Mouse (Mus musculus): ENCODE measurements around the gene Kmt2b. TPM values are rescaled to one million over a fixed set of nuclear protein-coding genes. Genes with fewer than 3 reads are reported as not detected.

Gene Kmt2b
- total and polyA plus RNA-seq, 3 experiments = 15.6 to 48.2 TPM; not detected in 1

- Histone ChIP-seq H3K79me2 (ENCODE audit: control insufficient read depth, insufficient read depth, low read length, poor library complexity) (peaks cover 6% of the 10 kb centered on the region), H3K27me3 (ENCODE audit: control insufficient read depth in 1 of 2, insufficient read depth in 2 of 2, low read length in 2 of 2) (no peaks in the 10 kb centered on the region), H3K36me3 (ENCODE audit: control insufficient read depth in 1 of 2, insufficient read depth in 2 of 2, low read length in 2 of 2) (peaks cover 0 to 4% of the 10 kb centered on the region in 2 experiments; a peak in 2 of 4 replicates), H3K27ac (ENCODE audit: control insufficient read depth, low read depth, low read length) (no peak overlapping the region), H3K4me3 (ENCODE audit: control insufficient read depth in 1 of 2, insufficient read depth in 1 of 2, low read depth in 2 of 2, low read length in 2 of 2) (no peak overlapping the region), H3K9ac (ENCODE audit: control insufficient read depth, low read depth, low read length, poor library complexity, severe bottlenecking) (no peak overlapping the region), H3K9me3 (replicated peaks; ENCODE audit: insufficient read depth, low read length) (no peaks in the 10 kb centered on the region), H3K4me1 (ENCODE audit: control insufficient read depth in 1 of 2, insufficient read depth in 2 of 2, low read length in 2 of 2) (peaks cover 2 to 8% of the 10 kb centered on the region in 2 experiments; a peak in 1 of 4 replicates)
- DNase-seq (ENCODE audit: low read depth, low spot score) = no peak
- no peak for TF ChIP-seq POLR2AphosphoS2 (IDR thresholded peaks at IDR 0.05; ENCODE audit: low read length)
- no peak for TF ChIP-seq MXI1 (IDR thresholded peaks at IDR 0.05; ENCODE audit: low read depth, low read length)
- no peak for TF ChIP-seq EP300 (IDR thresholded peaks at IDR 0.05; ENCODE audit: low read depth in 1 of 2, low read length in 2 of 2)
- TF ChIP-seq MAFK (IDR thresholded peaks at IDR 0.05; ENCODE audit: borderline replicate concordance, low read depth, low read length) = no peak
- TF ChIP-seq ZNF384 (IDR thresholded peaks at IDR 0.05; ENCODE audit: low read depth, low read length) = no peak
- no peak for TF ChIP-seq JUND (IDR thresholded peaks at IDR 0.05; ENCODE audit: low read depth, low read length)
- no peak for TF ChIP-seq MEF2A (IDR thresholded peaks at IDR 0.05; ENCODE audit: extremely low read depth, insufficient replicate concordance, low read depth, low read length, poor library complexity, severe bottlenecking)
- no peak for TF ChIP-seq POLR2AphosphoS5 (IDR thresholded peaks at IDR 0.05; ENCODE audit: borderline replicate concordance, low read depth, low read length)
- no peak for TF ChIP-seq CTCF (IDR thresholded peaks at IDR 0.05 in 2 of 3, conservative IDR thresholded peaks at IDR 0.05 in 1 of 3; ENCODE audit: control insufficient read depth in 1 of 3, insufficient read depth in 1 of 3, low read depth in 2 of 3, low read length in 3 of 3, poor library complexity in 1 of 3, severe bottlenecking in 1 of 3)
- no peak for TF ChIP-seq TCF12 (IDR thresholded peaks at IDR 0.05; ENCODE audit: low read depth, low read length)
- TF ChIP-seq RCOR1 (IDR thresholded peaks at IDR 0.05; ENCODE audit: low read depth, low read length) = no peak
- TF ChIP-seq BHLHE40 (IDR thresholded peaks at IDR 0.05; ENCODE audit: borderline replicate concordance, low read depth, low read length) = no peak
- no peak for TF ChIP-seq KAT2A (conservative IDR thresholded peaks at IDR 0.05; ENCODE audit: low read depth, low read length)
- TF ChIP-seq UBTF (IDR thresholded peaks at IDR 0.05; ENCODE audit: borderline replicate concordance, insufficient read depth, low read depth, low read length) = no peak
- TF ChIP-seq ELF1 (IDR thresholded peaks at IDR 0.05; ENCODE audit: low read depth, low read length) = no peak
Observed at GRCm38 (mm10) chr7:30566033-30566432, 22.5 kb downstream of the Kmt2b start.

- peaks cover 2 to 10% of the 10 kb centered on the region in 2 experiments; a peak in 2 of 4 replicates for H3K4me1 ChIP-seq (ENCODE audit: control insufficient read depth in 1 of 2, insufficient read depth in 2 of 2, low read length in 2 of 2)
- no peak within 1 kb of the TSS for H3K9ac ChIP-seq (ENCODE audit: control insufficient read depth, low read depth, low read length, poor library complexity, severe bottlenecking)
- H3K27me3 ChIP-seq (ENCODE audit: control insufficient read depth in 1 of 2, insufficient read depth in 2 of 2, low read length in 2 of 2) = no peaks in the 10 kb centered on the region
- no peak within 1 kb of the TSS for H3K27ac ChIP-seq (ENCODE audit: control insufficient read depth, low read depth, low read length)
- DNase-seq (ENCODE audit: low read depth, low spot score) = no peak
- TF ChIP-seq POLR2AphosphoS5 (IDR thresholded peaks at IDR 0.05; ENCODE audit: borderline replicate concordance, low read depth, low read length) (no peak), ZNF384 (IDR thresholded peaks at IDR 0.05; ENCODE audit: low read depth, low read length) (no peak), MYC (IDR thresholded peaks at IDR 0.05; ENCODE audit: low read depth, low read length) (no peak), SMC3 (IDR thresholded peaks at IDR 0.05; ENCODE audit: low read depth, low read length) (no peak), ZMIZ1 (IDR thresholded peaks at IDR 0.05; ENCODE audit: low read depth, low read length) (no peak), TAL1 (IDR thresholded peaks at IDR 0.05; ENCODE audit: low read length) (no peak), MAZ (IDR thresholded peaks at IDR 0.05; ENCODE audit: low read depth, low read length) (no peak), KAT2A (conservative IDR thresholded peaks at IDR 0.05; ENCODE audit: low read depth, low read length) (no peak), RAD21 (IDR thresholded peaks at IDR 0.05; ENCODE audit: low read depth, low read length) (no peak), ZKSCAN1 (IDR thresholded peaks at IDR 0.05; ENCODE audit: low read depth, low read length) (no peak), JUND (IDR thresholded peaks at IDR 0.05; ENCODE audit: low read depth, low read length) (no peak), MEF2A (IDR thresholded peaks at IDR 0.05; ENCODE audit: extremely low read depth, insufficient replicate concordance, low read depth, low read length, poor library complexity, severe bottlenecking) (no peak), HCFC1 (IDR thresholded peaks at IDR 0.05; ENCODE audit: low read depth, low read length) (no peak), E2F4 (IDR thresholded peaks at IDR 0.05; ENCODE audit: borderline replicate concordance, low read depth, low read length) (no peak), CHD1 (IDR thresholded peaks at IDR 0.05; ENCODE audit: low read depth, low read length) (no peak), POLR2AphosphoS2 (IDR thresholded peaks at IDR 0.05; ENCODE audit: low read length) (no peak), RCOR1 (IDR thresholded peaks at IDR 0.05; ENCODE audit: low read depth, low read length) (no peak), NELFE (IDR thresholded peaks at IDR 0.05; ENCODE audit: low read depth, low read length) (no peak), MAFK (IDR thresholded peaks at IDR 0.05; ENCODE audit: borderline replicate concordance, low read depth, low read length) (no peak), MAX (IDR thresholded peaks at IDR 0.05; ENCODE audit: low read length) (no peak)
- H3K9me3 ChIP-seq (replicated peaks; ENCODE audit: insufficient read depth, low read length) = no peaks in the 10 kb centered on the region
- no peak within 1 kb of the TSS for H3K4me3 ChIP-seq (ENCODE audit: control insufficient read depth in 1 of 2, insufficient read depth in 1 of 2, low read depth in 2 of 2, low read length in 2 of 2)
- peaks cover 6% of the 10 kb centered on the region for H3K79me2 ChIP-seq (ENCODE audit: control insufficient read depth, insufficient read depth, low read length, poor library complexity)
- peaks cover 0 to 4% of the 10 kb centered on the region in 2 experiments; a peak in 1 of 4 replicates for H3K36me3 ChIP-seq (ENCODE audit: control insufficient read depth in 1 of 2, insufficient read depth in 2 of 2, low read length in 2 of 2)
Observed at GRCm38 (mm10) chr7:30564970-30565571, 23.5 kb downstream of the Kmt2b start, which contains the start of gene Igflr1. Gene Igflr1, plus strand, starts transcription at chr7:30565427.
